Mouse (Mus musculus): ENCODE results near the gene Ppig. TPM values are rescaled to one million over a fixed set of nuclear protein-coding genes. Genes with fewer than 3 reads are reported as not detected.
A peak's percentile ranks its signal among the peaks of the same experiment; 100 is the strongest.

Ppig gene
- polyA plus RNA-seq, 2 experiments = 25.3 to 120 TPM

- no peaks in the 10 kb centered on the region for H3K9me3 ChIP-seq (ENCODE audit: control insufficient read depth, low read length)
- H3K9ac ChIP-seq (ENCODE audit: low read depth, low read length, severe bottlenecking) = no peak overlapping the region
- no peaks in the 10 kb centered on the region for H3K27me3 ChIP-seq (ENCODE audit: control insufficient read depth, insufficient read depth, low read length)
- no peak for TF ChIP-seq POLR2A (IDR thresholded peaks at IDR 0.05; ENCODE audit: borderline replicate concordance, extremely low read depth, insufficient read depth, insufficient read length)
- ATAC-seq (ENCODE audit: low FRiP score, low read depth) (no peak), DNase-seq (ENCODE audit: low spot score) (no peak)
- no peak overlapping the region for H3K4me3 ChIP-seq (replicated peaks; ENCODE audit: low read length)
- H3K4me1 ChIP-seq (ENCODE audit: control insufficient read depth, insufficient read depth, low read length) = peaks cover 9% of the 10 kb centered on the region; the same call in 1 of the 2 replicates
- H3K4me2 ChIP-seq (replicated peaks; ENCODE audit: low read depth, low read length, severe bottlenecking) = peak overlapping the region; percentile 95; the same call in 1 of the 2 replicates
- peaks cover 23% of the 10 kb centered on the region for H3K36me3 ChIP-seq (ENCODE audit: control insufficient read depth, insufficient read depth, low read length)
- H3K27ac ChIP-seq (replicated peaks; ENCODE audit: low read depth, low read length) = no peak overlapping the region
- 65% methylated on average over 4 of the region's 4 CpGs for WGBS
Measured at GRCm38 (mm10) chr2:69790722-69791121, 68.4 kb downstream of the Ppig start.

- H3K9ac ChIP-seq (ENCODE audit: low read depth, low read length, severe bottlenecking) = no peak overlapping the region
- H3K27me3 ChIP-seq (ENCODE audit: control insufficient read depth, insufficient read depth, low read length) = no peaks in the 10 kb centered on the region
- no peak for TF ChIP-seq POLR2A (IDR thresholded peaks at IDR 0.05; ENCODE audit: borderline replicate concordance, extremely low read depth, insufficient read depth, insufficient read length)
- ATAC-seq (ENCODE audit: low FRiP score, low read depth) = no peak
- no peaks in the 10 kb centered on the region for H3K36me3 ChIP-seq (ENCODE audit: control insufficient read depth, insufficient read depth, low read length)
- H3K4me3 ChIP-seq (replicated peaks; ENCODE audit: low read length) = no peak overlapping the region
- no peak for DNase-seq (ENCODE audit: low spot score)
- no peaks in the 10 kb centered on the region for H3K4me1 ChIP-seq (ENCODE audit: control insufficient read depth, insufficient read depth, low read length)
- WGBS = 58% methylated on average over 5 of the region's 5 CpGs
- H3K9me3 ChIP-seq (ENCODE audit: control insufficient read depth, low read length) = no peaks in the 10 kb centered on the region
- no peak overlapping the region for H3K4me2 ChIP-seq (replicated peaks; ENCODE audit: low read depth, low read length, severe bottlenecking)
- H3K27ac ChIP-seq (replicated peaks; ENCODE audit: low read depth, low read length) = no peak overlapping the region
Measured at GRCm38 (mm10) chr2:69802911-69803312, 80.6 kb downstream of the Ppig start.

Other genes starting within 250 kb of the Ppig start
- gene Lrp2, start 136.5 kb upstream of the Ppig start, polyA plus RNA-seq (2012; rRNA removed) = 0.09 and 0.12 TPM in 2 replicates
- gene Lrp2, start 136.5 kb upstream of the Ppig start, polyA plus RNA-seq (2014; fragmentation: Nextera tagmentation; extraction: Ambion mirVana) = 0.01 TPM in 1 of 2 replicates, not detected in the other
- gene Bbs5, start 75.4 kb upstream of the Ppig start, polyA plus RNA-seq (2012; rRNA removed) = 14.7 and 18.9 TPM in 2 replicates
- gene Bbs5, start 75.4 kb upstream of the Ppig start, polyA plus RNA-seq (2014; fragmentation: Nextera tagmentation; extraction: Ambion mirVana) = 15.8 and 19.2 TPM in 2 replicates
- gene Klhl41, start 52.4 kb upstream of the Ppig start, polyA plus RNA-seq (2012; rRNA removed) = 17.4 and 23.2 TPM in 2 replicates
- 13.2 and 16.7 TPM in 2 replicates for gene Klhl41, start 52.4 kb upstream of the Ppig start, polyA plus RNA-seq (2014; fragmentation: Nextera tagmentation; extraction: Ambion mirVana)
- gene Fastkd1, start 9.0 kb upstream of the Ppig start, polyA plus RNA-seq (2012; rRNA removed) = 12.8 and 13.0 TPM in 2 replicates
- gene Fastkd1, start 9.0 kb upstream of the Ppig start, polyA plus RNA-seq (2014; fragmentation: Nextera tagmentation; extraction: Ambion mirVana) = 12.3 and 15.0 TPM in 2 replicates
- gene Ccdc173, start 67.0 kb downstream of the Ppig start, polyA plus RNA-seq (2012; rRNA removed) = 1.1 and 2.5 TPM in 2 replicates
- gene Ccdc173, start 67.0 kb downstream of the Ppig start, polyA plus RNA-seq (2014; fragmentation: Nextera tagmentation; extraction: Ambion mirVana) = 2.0 and 2.1 TPM in 2 replicates
- gene Phospho2, start 67.1 kb downstream of the Ppig start, polyA plus RNA-seq (2012; rRNA removed) = 27.5 and 30.9 TPM in 2 replicates
- gene Phospho2, start 67.1 kb downstream of the Ppig start, polyA plus RNA-seq (2014; fragmentation: Nextera tagmentation; extraction: Ambion mirVana) = 24.6 and 28.5 TPM in 2 replicates
- gene Klhl23, start 99.4 kb downstream of the Ppig start, polyA plus RNA-seq (2012; rRNA removed) = 18.6 and 21.2 TPM in 2 replicates
- 20.7 and 21.9 TPM in 2 replicates for gene Klhl23, start 99.4 kb downstream of the Ppig start, polyA plus RNA-seq (2014; fragmentation: Nextera tagmentation; extraction: Ambion mirVana)
- 80.8 and 173 TPM in 2 replicates for gene Ssb, start 139.0 kb downstream of the Ppig start, polyA plus RNA-seq (2012; rRNA removed)
- 288 and 291 TPM in 2 replicates for gene Ssb, start 139.0 kb downstream of the Ppig start, polyA plus RNA-seq (2014; fragmentation: Nextera tagmentation; extraction: Ambion mirVana)
- gene Mettl5, start 163.1 kb downstream of the Ppig start, polyA plus RNA-seq (2012; rRNA removed) = 9.8 and 14.0 TPM in 2 replicates
- 33.7 and 41.0 TPM in 2 replicates for gene Mettl5, start 163.1 kb downstream of the Ppig start, polyA plus RNA-seq (2014; fragmentation: Nextera tagmentation; extraction: Ambion mirVana)
- gene Ubr3, start 174.7 kb downstream of the Ppig start, polyA plus RNA-seq (2012; rRNA removed) = 35.0 and 36.2 TPM in 2 replicates
- 21.3 and 21.6 TPM in 2 replicates for gene Ubr3, start 174.7 kb downstream of the Ppig start, polyA plus RNA-seq (2014; fragmentation: Nextera tagmentation; extraction: Ambion mirVana)

All from limb, embryonic 14.5 days (tissue).